Mouse (Mus musculus): ENCODE results near the gene Ptprs.

DNA sequence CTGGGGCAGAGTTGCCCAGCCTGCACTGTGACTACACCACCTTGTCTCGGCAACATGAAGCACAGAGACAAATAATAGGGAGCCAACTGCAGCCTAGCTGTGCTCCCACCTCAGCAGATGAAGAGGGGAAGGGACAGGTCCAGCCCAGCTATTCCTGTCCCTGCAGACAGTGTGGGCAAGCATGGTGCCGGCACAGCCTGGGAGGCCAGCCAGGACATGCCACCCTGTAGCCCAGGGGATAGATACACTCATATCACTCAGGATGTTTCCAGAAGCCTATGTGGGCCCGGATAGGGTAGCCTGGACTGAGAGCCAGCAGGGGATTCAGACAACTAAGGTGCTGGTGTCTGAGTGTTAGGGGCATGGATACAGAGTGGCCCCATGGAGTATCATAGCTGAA lies 76.1 kb downstream of the Ptprs start:
- TF ChIP-seq POLR2A (IDR thresholded peaks at IDR 0.05; ENCODE audit: insufficient read depth, low read depth, low read length), result no peak
- no peak for TF ChIP-seq CTCF (IDR thresholded peaks at IDR 0.05; ENCODE audit: insufficient read depth, low read depth, low read length)

Data from olfactory bulb, adult 2 months (tissue).